Mouse (Mus musculus): Measurements from ENCODE around the gene Stx1b. TPM values are rescaled to one million over a fixed set of nuclear protein-coding genes. Genes with fewer than 3 reads are reported as not detected.
A peak's percentile ranks its signal among the peaks of the same experiment; 100 is the strongest.

Gene Stx1b
- polyA plus RNA-seq, 1 experiment from 2014 or later = 4.9 TPM

GRCm38 (mm10) chr7:127772557-127772956, 51.8 kb downstream of the Stx1b start:
- H3K4me3 ChIP-seq (ENCODE audit: low read depth, low read length) = no peak overlapping the region
- H3K36me3 ChIP-seq (replicated peaks; ENCODE audit: control insufficient read depth, insufficient read depth, low read depth, low read length) = no peaks in the 10 kb centered on the region; the same call in 1 of the 2 replicates
- H3K4me1 ChIP-seq (ENCODE audit: control insufficient read depth, insufficient read depth, low read length) = peaks cover 2% of the 10 kb centered on the region; the same call in 1 of the 2 replicates
- no peaks in the 10 kb centered on the region for H3K27me3 ChIP-seq (ENCODE audit: control insufficient read depth, insufficient read depth, low read length)
- no peak for ATAC-seq (replicated peaks; ENCODE audit: insufficient number of reproducible peaks, low FRiP score, low TSS enrichment, low read depth)
- no peak overlapping the region for H3K4me2 ChIP-seq (ENCODE audit: low read depth, low read length)
- 79% methylated on average over 1 of the region's 1 CpGs for WGBS
- DNase-seq (ENCODE audit: low spot score) = no peak
- no peaks in the 10 kb centered on the region for H3K9me3 ChIP-seq (replicated peaks; ENCODE audit: control insufficient read depth, low read length)
- no peak overlapping the region for H3K9ac ChIP-seq (replicated peaks; ENCODE audit: low read length)
- H3K27ac ChIP-seq (replicated peaks; ENCODE audit: low read depth, low read length) = no peak overlapping the region

- no peak overlapping the region for H3K4me2 ChIP-seq (ENCODE audit: low read depth, low read length)
- H3K27me3 ChIP-seq (ENCODE audit: control insufficient read depth, insufficient read depth, low read length) = no peaks in the 10 kb centered on the region
- H3K9me3 ChIP-seq (replicated peaks; ENCODE audit: control insufficient read depth, low read length) = no peaks in the 10 kb centered on the region
- H3K4me3 ChIP-seq (ENCODE audit: low read depth, low read length) = no peak overlapping the region
- ATAC-seq (replicated peaks; ENCODE audit: insufficient number of reproducible peaks, low FRiP score, low TSS enrichment, low read depth) (no peak), DNase-seq (ENCODE audit: low spot score) (no peak)
- H3K36me3 ChIP-seq (replicated peaks; ENCODE audit: control insufficient read depth, insufficient read depth, low read depth, low read length) = no peaks in the 10 kb centered on the region; the same call in 1 of the 2 replicates
- no peak overlapping the region for H3K27ac ChIP-seq (replicated peaks; ENCODE audit: low read depth, low read length)
- no peak overlapping the region for H3K9ac ChIP-seq (replicated peaks; ENCODE audit: low read length)
- WGBS = 80% methylated on average over 3 of the region's 3 CpGs
- peaks cover 2% of the 10 kb centered on the region; the same call in 1 of the 2 replicates for H3K4me1 ChIP-seq (ENCODE audit: control insufficient read depth, insufficient read depth, low read length)
Observed at GRCm38 (mm10) chr7:127772080-127772479, 52.3 kb downstream of the Stx1b start.

GRCm38 (mm10) chr7:127771262-127771661, 53.1 kb downstream of the Stx1b start:
- H3K36me3 ChIP-seq (replicated peaks; ENCODE audit: control insufficient read depth, insufficient read depth, low read depth, low read length) = no peaks in the 10 kb centered on the region; the same call in 1 of the 2 replicates
- H3K4me1 ChIP-seq (ENCODE audit: control insufficient read depth, insufficient read depth, low read length) = peaks cover 2% of the 10 kb centered on the region; the same call in 1 of the 2 replicates
- H3K9me3 ChIP-seq (replicated peaks; ENCODE audit: control insufficient read depth, low read length) = no peaks in the 10 kb centered on the region
- H3K9ac ChIP-seq (replicated peaks; ENCODE audit: low read length) = no peak overlapping the region
- H3K4me2 ChIP-seq (ENCODE audit: low read depth, low read length) = peak overlapping the region; percentile 81; the same call in 1 of the 2 replicates
- no peak for ATAC-seq (replicated peaks; ENCODE audit: insufficient number of reproducible peaks, low FRiP score, low TSS enrichment, low read depth)
- H3K27ac ChIP-seq (replicated peaks; ENCODE audit: low read depth, low read length) = no peak overlapping the region
- no peak for DNase-seq (ENCODE audit: low spot score)
- no peaks in the 10 kb centered on the region for H3K27me3 ChIP-seq (ENCODE audit: control insufficient read depth, insufficient read depth, low read length)
- 81% methylated on average over 5 of the region's 5 CpGs for WGBS
- H3K4me3 ChIP-seq (ENCODE audit: low read depth, low read length) = no peak overlapping the region

GRCm38 (mm10) chr7:127770039-127770905, 54.1 kb downstream of the Stx1b start:
- H3K4me3 ChIP-seq (ENCODE audit: low read depth, low read length) = peak overlapping the region; percentile 47
- DNase-seq (ENCODE audit: low spot score) = peak; percentile 54
- peak; percentile 16; the same call in 1 of the 2 replicates for ATAC-seq (replicated peaks; ENCODE audit: insufficient number of reproducible peaks, low FRiP score, low TSS enrichment, low read depth)
- H3K27ac ChIP-seq (replicated peaks; ENCODE audit: low read depth, low read length) = peak overlapping the region; percentile 87
- H3K9me3 ChIP-seq (replicated peaks; ENCODE audit: control insufficient read depth, low read length) = no peaks in the 10 kb centered on the region
- peak overlapping the region; percentile 72 for H3K9ac ChIP-seq (replicated peaks; ENCODE audit: low read length)
- peaks cover 7% of the 10 kb centered on the region for H3K36me3 ChIP-seq (replicated peaks; ENCODE audit: control insufficient read depth, insufficient read depth, low read depth, low read length)
- H3K4me1 ChIP-seq (ENCODE audit: control insufficient read depth, insufficient read depth, low read length) = peaks cover 2% of the 10 kb centered on the region; the same call in 1 of the 2 replicates
- no peaks in the 10 kb centered on the region for H3K27me3 ChIP-seq (ENCODE audit: control insufficient read depth, insufficient read depth, low read length)
- H3K4me2 ChIP-seq (ENCODE audit: low read depth, low read length) = peak overlapping the region; percentile 81
- WGBS = 4% methylated on average over 27 of the region's 27 CpGs

- no peaks in the 10 kb centered on the region for H3K9me3 ChIP-seq (replicated peaks; ENCODE audit: control insufficient read depth, low read length)
- H3K4me3 ChIP-seq (ENCODE audit: low read depth, low read length) = peak within 1 kb of the TSS; percentile 47
- peak within 1 kb of the TSS; percentile 72 for H3K9ac ChIP-seq (replicated peaks; ENCODE audit: low read length)
- ATAC-seq (replicated peaks; ENCODE audit: insufficient number of reproducible peaks, low FRiP score, low TSS enrichment, low read depth) = peak; percentile 61
- DNase-seq (ENCODE audit: low spot score) = peak; percentile 87
- H3K27ac ChIP-seq (replicated peaks; ENCODE audit: low read depth, low read length) = peak within 1 kb of the TSS; percentile 87
- under 1% methylated on average over 24 of the region's 24 CpGs for WGBS
- H3K4me1 ChIP-seq (ENCODE audit: control insufficient read depth, insufficient read depth, low read length) = peaks cover 2% of the 10 kb centered on the region; the same call in 1 of the 2 replicates
- H3K27me3 ChIP-seq (ENCODE audit: control insufficient read depth, insufficient read depth, low read length) = no peaks in the 10 kb centered on the region
- H3K4me2 ChIP-seq (ENCODE audit: low read depth, low read length) = peak within 1 kb of the TSS; percentile 81
- peaks cover 7% of the 10 kb centered on the region for H3K36me3 ChIP-seq (replicated peaks; ENCODE audit: control insufficient read depth, insufficient read depth, low read depth, low read length)
Observed at GRCm38 (mm10) chr7:127769651-127770038, 54.7 kb downstream of the Stx1b start, which contains the start of gene Orai3. Orai3 (plus strand) TSS chr7:127769815.

- Histone ChIP-seq H3K9ac (replicated peaks; ENCODE audit: low read length) (peak overlapping the region; percentile 72), H3K27me3 (ENCODE audit: control insufficient read depth, insufficient read depth, low read length) (no peaks in the 10 kb centered on the region), H3K4me3 (ENCODE audit: low read depth, low read length) (peak overlapping the region; percentile 47), H3K9me3 (replicated peaks; ENCODE audit: control insufficient read depth, low read length) (no peaks in the 10 kb centered on the region), H3K36me3 (replicated peaks; ENCODE audit: control insufficient read depth, insufficient read depth, low read depth, low read length) (peaks cover 7% of the 10 kb centered on the region), H3K4me1 (ENCODE audit: control insufficient read depth, insufficient read depth, low read length) (peaks cover 2% of the 10 kb centered on the region; the same call in 1 of the 2 replicates), H3K4me2 (ENCODE audit: low read depth, low read length) (peak overlapping the region; percentile 81), H3K27ac (replicated peaks; ENCODE audit: low read depth, low read length) (peak overlapping the region; percentile 87)
- DNase-seq (ENCODE audit: low spot score) = peak; percentile 96
- WGBS = 1% methylated on average over 16 of the region's 16 CpGs
- ATAC-seq (replicated peaks; ENCODE audit: insufficient number of reproducible peaks, low FRiP score, low TSS enrichment, low read depth) = peak; percentile 84
Observed at GRCm38 (mm10) chr7:127768997-127769593, 55.3 kb downstream of the Stx1b start.

GRCm38 (mm10) chr7:127768346-127768996, 55.9 kb downstream of the Stx1b start:
- 47% methylated on average over 12 of the region's 13 CpGs for WGBS
- Histone ChIP-seq H3K27me3 (ENCODE audit: control insufficient read depth, insufficient read depth, low read length) (no peaks in the 10 kb centered on the region), H3K9me3 (replicated peaks; ENCODE audit: control insufficient read depth, low read length) (no peaks in the 10 kb centered on the region), H3K4me2 (ENCODE audit: low read depth, low read length) (no peak overlapping the region), H3K36me3 (replicated peaks; ENCODE audit: control insufficient read depth, insufficient read depth, low read depth, low read length) (peaks cover 7% of the 10 kb centered on the region), H3K27ac (replicated peaks; ENCODE audit: low read depth, low read length) (0 out of 2 replicates have a peak overlapping the region, but pooled peaks have one; percentile 2), H3K4me1 (ENCODE audit: control insufficient read depth, insufficient read depth, low read length) (peaks cover 2% of the 10 kb centered on the region; the same call in 1 of the 2 replicates), H3K9ac (replicated peaks; ENCODE audit: low read length) (no peak overlapping the region), H3K4me3 (ENCODE audit: low read depth, low read length) (no peak overlapping the region; the same call in 1 of the 2 replicates)
- ATAC-seq (replicated peaks; ENCODE audit: insufficient number of reproducible peaks, low FRiP score, low TSS enrichment, low read depth) (peak; percentile 60), DNase-seq (ENCODE audit: low spot score) (no peak)

All from embryonic facial prominence, embryonic 11.5 days (tissue).